Mouse (Mus musculus): ENCODE measurements around the gene Actrt3. TPM values are rescaled to one million over a fixed set of nuclear protein-coding genes. Genes with fewer than 3 reads are reported as not detected.
"Not testable (repeated sequence)": the region's sequence is repeated elsewhere in the genome, so short reads cannot be mapped to it uniquely, and the experiment has no call there.

Gene Actrt3
- polyA plus RNA-seq, 1 experiment from 2014 or later: not detected

DNA sequence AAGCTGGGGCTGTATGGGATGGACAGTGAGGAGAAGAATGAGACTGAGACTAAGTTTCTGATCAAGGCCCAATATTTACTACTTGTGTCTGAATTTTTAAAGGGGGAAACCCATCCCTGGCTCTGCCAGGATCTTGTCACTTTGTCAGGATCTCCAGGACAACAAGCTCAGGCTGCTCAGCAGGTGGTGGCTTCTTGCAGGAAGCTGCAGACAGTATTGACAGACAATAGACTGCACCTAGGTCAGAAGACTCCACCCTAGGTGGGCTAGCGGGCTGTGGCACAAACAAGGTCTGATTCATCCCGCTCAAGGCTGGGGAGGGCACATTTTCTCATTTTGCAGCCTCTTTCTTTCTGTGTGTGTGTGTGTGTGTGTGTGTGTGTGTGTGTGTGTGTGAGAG lies 26.2 kb downstream of the Actrt3 start:
- WGBS: 14% methylated on average over 2 of the region's 2 CpGs
- Histone ChIP-seq H3K4me1 (replicated peaks) (no peaks in the 10 kb centered on the region), H3K9ac (no peak overlapping the region), H3K4me2 (no peak overlapping the region), H3K27me3 (replicated peaks) (no peaks in the 10 kb centered on the region), H3K36me3 (no peaks in the 10 kb centered on the region), H3K27ac (ENCODE audit: poor library complexity, severe bottlenecking) (no peak overlapping the region), H3K4me3 (no peak overlapping the region), H3K9me3 (replicated peaks) (no peaks in the 10 kb centered on the region)
- ATAC-seq (ENCODE audit: insufficient number of reproducible peaks, low FRiP score): no peak

DNA sequence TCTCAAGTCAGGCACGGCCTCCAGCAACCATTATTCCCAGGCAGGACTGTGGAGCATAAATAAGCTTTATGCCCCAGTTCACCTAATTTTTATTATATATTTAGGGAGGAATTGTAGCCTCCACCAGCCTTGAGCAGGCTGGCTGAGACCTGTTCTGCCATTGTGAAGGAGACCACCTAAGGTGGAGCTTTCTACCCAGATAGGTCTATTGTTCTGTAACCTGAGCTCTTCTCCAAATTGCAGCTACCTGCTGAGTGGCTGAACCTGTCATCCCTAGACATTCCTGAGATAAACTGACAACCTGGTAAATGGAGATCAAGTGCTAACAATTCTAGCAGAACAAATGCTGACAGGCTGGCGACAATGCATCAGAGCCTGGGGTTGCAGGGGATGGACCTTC lies 33.4 kb downstream of the Actrt3 start:
- not testable (repeated sequence) for H3K9ac ChIP-seq

DNA sequence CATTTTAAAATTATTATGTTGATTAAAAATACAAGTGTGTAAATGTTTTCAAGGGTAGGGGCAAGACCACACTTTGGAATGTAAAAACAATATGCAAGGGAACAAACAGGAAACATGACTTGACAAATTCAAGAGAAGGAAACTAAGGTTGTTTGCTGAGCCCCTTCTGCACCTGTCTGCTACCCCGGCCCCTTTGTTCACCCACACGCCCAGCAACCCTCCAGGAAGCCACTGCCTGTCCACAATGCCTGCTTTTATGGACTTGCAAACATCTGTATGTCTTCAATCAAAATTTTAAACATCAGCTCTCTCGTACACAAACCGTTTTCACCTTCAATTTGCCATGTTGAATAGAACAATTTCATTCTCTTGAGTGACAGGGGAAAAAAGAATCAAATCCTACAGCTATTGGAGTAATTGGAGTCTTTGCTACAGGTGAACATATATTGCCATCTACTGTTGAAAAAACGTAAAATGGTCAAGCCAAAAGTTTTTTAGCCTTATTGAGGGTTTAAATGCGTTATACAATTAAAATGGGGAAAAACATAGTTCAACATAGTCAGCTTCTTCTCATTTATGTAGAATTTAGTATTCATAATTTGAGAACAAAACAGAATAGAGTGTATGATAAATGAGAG lies 38.9 kb downstream of the Actrt3 start:
- no peak overlapping the region for H3K9ac ChIP-seq
- no peak overlapping the region for H3K4me2 ChIP-seq
- 58% methylated on average over 6 of the region's 6 CpGs for WGBS
- no peak for ATAC-seq (ENCODE audit: insufficient number of reproducible peaks, low FRiP score)
- H3K36me3 ChIP-seq: no peaks in the 10 kb centered on the region
- H3K27ac ChIP-seq (ENCODE audit: poor library complexity, severe bottlenecking): no peak overlapping the region
- no peak overlapping the region for H3K4me3 ChIP-seq
- H3K9me3 ChIP-seq (replicated peaks): no peaks in the 10 kb centered on the region
- no peaks in the 10 kb centered on the region for H3K27me3 ChIP-seq (replicated peaks)
- H3K4me1 ChIP-seq (replicated peaks): no peaks in the 10 kb centered on the region

More for the DNA sequence above, 33.4 kb downstream of the Actrt3 start:
- H3K9me3 ChIP-seq (replicated peaks); H3K36me3 ChIP-seq; H3K4me1 ChIP-seq (replicated peaks); ATAC-seq (ENCODE audit: insufficient number of reproducible peaks, low FRiP score); H3K27me3 ChIP-seq (replicated peaks); H3K4me2 ChIP-seq; H3K4me3 ChIP-seq; H3K27ac ChIP-seq (ENCODE audit: poor library complexity, severe bottlenecking): not testable (repeated sequence)
- 50% methylated on average over 1 of the region's 2 CpGs for WGBS

DNA sequence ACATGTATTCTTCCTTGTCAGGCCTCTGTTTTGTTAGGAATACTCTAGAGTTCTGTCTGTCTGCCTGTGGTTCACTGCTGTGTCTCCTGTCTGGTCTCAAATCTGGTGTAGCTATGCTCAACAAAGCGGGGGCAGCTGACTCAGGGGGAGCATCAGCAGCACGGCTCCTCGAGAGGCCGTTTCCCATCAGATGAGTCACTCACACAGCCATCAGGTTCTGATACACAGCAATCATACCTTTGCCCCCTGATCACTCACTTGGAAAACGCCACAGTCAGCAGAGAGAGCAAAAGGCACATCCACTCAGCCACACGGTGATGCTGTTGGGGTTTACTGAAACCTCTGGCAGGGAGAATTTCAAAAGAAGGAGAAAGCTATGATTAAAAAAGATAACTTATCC lies 46.0 kb downstream of the Actrt3 start:
- no peak overlapping the region for H3K27ac ChIP-seq (ENCODE audit: poor library complexity, severe bottlenecking)

DNA sequence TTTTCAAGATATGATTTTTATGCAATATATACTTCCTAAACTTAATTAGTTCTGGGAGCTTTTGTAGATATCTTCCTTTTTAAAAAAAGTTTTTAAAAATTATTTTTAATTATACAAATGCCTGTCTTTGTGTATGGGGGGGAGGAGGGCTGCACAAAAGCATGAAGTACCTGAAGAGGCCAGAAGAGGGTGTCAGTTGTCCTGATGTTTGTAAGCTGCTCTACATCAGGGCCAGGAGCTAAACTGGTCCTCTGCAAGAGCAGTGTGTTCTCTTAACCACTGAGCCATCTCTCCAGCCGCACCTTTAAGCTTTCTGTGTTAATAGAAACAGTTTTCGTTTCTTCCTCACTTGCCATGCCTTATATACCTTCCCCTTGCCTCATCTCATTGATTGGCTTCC lies 49.5 kb downstream of the Actrt3 start:
- H3K4me3 ChIP-seq: no peak overlapping the region
- H3K27ac ChIP-seq (ENCODE audit: poor library complexity, severe bottlenecking): no peak overlapping the region
- H3K36me3 ChIP-seq: no peaks in the 10 kb centered on the region
- no peaks in the 10 kb centered on the region for H3K9me3 ChIP-seq (replicated peaks)
- 56% methylated on average over 2 of the region's 2 CpGs for WGBS
- no peak overlapping the region for H3K9ac ChIP-seq
- H3K4me1 ChIP-seq (replicated peaks): peaks cover 20% of the 10 kb centered on the region
- H3K27me3 ChIP-seq (replicated peaks): no peaks in the 10 kb centered on the region
- ATAC-seq (ENCODE audit: insufficient number of reproducible peaks, low FRiP score): no peak
- H3K4me2 ChIP-seq: no peak overlapping the region

More for the DNA sequence above, 46.0 kb downstream of the Actrt3 start:
- Histone ChIP-seq H3K4me2 (no peak overlapping the region), H3K27me3 (replicated peaks) (no peaks in the 10 kb centered on the region), H3K9ac (no peak overlapping the region), H3K36me3 (no peaks in the 10 kb centered on the region), H3K4me1 (replicated peaks) (peaks cover 3% of the 10 kb centered on the region; the same call in 1 of the 2 replicates), H3K4me3 (no peak overlapping the region), H3K9me3 (replicated peaks) (no peaks in the 10 kb centered on the region)
- WGBS: 55% methylated on average over 6 of the region's 6 CpGs
- ATAC-seq (ENCODE audit: insufficient number of reproducible peaks, low FRiP score): no peak

DNA sequence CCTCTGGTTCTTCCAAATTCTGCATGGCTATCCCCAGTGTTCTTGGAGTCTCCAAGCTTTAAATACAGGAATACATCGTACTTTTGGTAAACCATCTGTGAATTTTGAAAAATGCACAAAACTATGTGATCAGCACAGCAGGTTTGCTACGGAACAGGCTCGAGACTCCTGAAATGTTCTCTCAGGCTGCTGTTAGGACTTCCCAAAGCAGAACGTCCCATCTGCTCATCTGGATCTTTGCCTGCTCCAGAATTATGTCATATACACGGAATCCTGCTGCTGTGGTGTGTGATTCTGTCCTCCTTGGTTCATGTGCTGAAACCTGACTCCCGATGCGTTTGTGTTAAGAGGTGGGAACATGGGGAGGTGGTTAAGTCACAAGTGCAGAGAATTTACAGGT lies 50.8 kb downstream of the Actrt3 start:
- H3K9ac ChIP-seq: no peak overlapping the region
- no peak overlapping the region for H3K4me2 ChIP-seq
- H3K4me1 ChIP-seq (replicated peaks): peaks cover 20% of the 10 kb centered on the region
- H3K36me3 ChIP-seq: no peaks in the 10 kb centered on the region
- WGBS: 73% methylated on average over 7 of the region's 7 CpGs
- H3K27me3 ChIP-seq (replicated peaks): no peaks in the 10 kb centered on the region
- H3K9me3 ChIP-seq (replicated peaks): no peaks in the 10 kb centered on the region
- no peak overlapping the region for H3K27ac ChIP-seq (ENCODE audit: poor library complexity, severe bottlenecking)
- ATAC-seq (ENCODE audit: insufficient number of reproducible peaks, low FRiP score): no peak
- no peak overlapping the region for H3K4me3 ChIP-seq

DNA sequence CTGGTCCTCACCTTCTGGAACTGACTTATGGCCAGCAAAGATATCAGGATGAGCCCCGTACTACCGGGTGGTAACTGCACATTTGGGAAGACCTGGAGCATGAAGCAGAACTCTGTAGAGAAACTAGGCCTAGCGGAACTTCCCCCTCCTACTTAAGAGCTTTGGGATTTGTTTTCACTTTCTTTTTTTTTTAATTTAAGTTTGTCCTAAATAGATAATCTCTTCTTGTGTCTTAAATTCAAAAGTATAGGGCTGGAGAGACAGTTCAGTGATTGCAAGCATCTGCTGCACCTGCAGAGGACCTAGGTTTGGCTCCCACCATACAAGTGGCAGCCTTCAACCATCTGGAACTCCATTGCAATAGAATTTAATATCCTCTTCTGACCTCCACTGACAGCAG lies 51.8 kb downstream of the Actrt3 start, which contains the start of gene Mecom:
Gene Mecom, minus strand, starts transcription at position 101 of the 400 bp plus-strand sequence.
- H3K9me3 ChIP-seq (replicated peaks): no peaks in the 10 kb centered on the region
- peak within 1 kb of the TSS; percentile 13; the same call in 1 of the 2 replicates for H3K27ac ChIP-seq (ENCODE audit: poor library complexity, severe bottlenecking)
- peaks cover 20% of the 10 kb centered on the region for H3K4me1 ChIP-seq (replicated peaks)
- peak within 1 kb of the TSS; percentile 62 for H3K4me2 ChIP-seq
- H3K9ac ChIP-seq: no peak within 1 kb of the TSS
- H3K36me3 ChIP-seq: no peaks in the 10 kb centered on the region
- peak within 1 kb of the TSS; percentile 21; the same call in 1 of the 2 replicates for H3K4me3 ChIP-seq
- ATAC-seq (ENCODE audit: insufficient number of reproducible peaks, low FRiP score): no peak
- no peaks in the 10 kb centered on the region for H3K27me3 ChIP-seq (replicated peaks)
- WGBS: 81% methylated on average over 3 of the region's 3 CpGs

Other genes starting within 250 kb of the Actrt3 start
- gene Mecom, start 51.9 kb downstream of the Actrt3 start, polyA plus RNA-seq (2016; fragmentation: Nextera tagmentation; extraction: Ambion mirVana): 38.7 and 43.8 TPM in 2 replicates
- 23.2 and 25.0 TPM in 2 replicates for gene Mynn, start 2.1 kb upstream of the Actrt3 start, polyA plus RNA-seq (2016; fragmentation: Nextera tagmentation; extraction: Ambion mirVana)
- 0.15 TPM in 1 of 2 replicates, not detected in the other for gene Lrriq4, start 44.6 kb upstream of the Actrt3 start, polyA plus RNA-seq (2016; fragmentation: Nextera tagmentation; extraction: Ambion mirVana)
- gene Lrrc34, start 47.9 kb upstream of the Actrt3 start, polyA plus RNA-seq (2016; fragmentation: Nextera tagmentation; extraction: Ambion mirVana): 0.49 and 0.62 TPM in 2 replicates
- gene Lrrc31, start 99.9 kb upstream of the Actrt3 start, polyA plus RNA-seq (2016; fragmentation: Nextera tagmentation; extraction: Ambion mirVana): not detected in 2 replicates
- gene Samd7, start 146.4 kb upstream of the Actrt3 start, polyA plus RNA-seq (2016; fragmentation: Nextera tagmentation; extraction: Ambion mirVana): not detected in 2 replicates
- 76.7 and 78.7 TPM in 2 replicates for gene Sec62, start 192.9 kb upstream of the Actrt3 start, polyA plus RNA-seq (2016; fragmentation: Nextera tagmentation; extraction: Ambion mirVana)

Measured in heart, embryonic 12.5 days (tissue).